In genomic region chr4:149736581-149736980, GRCm38 (mm10) we compare ENCODE assay signal across 10 mouse cellular contexts. TPM values are rescaled to one million over a fixed set of nuclear protein-coding genes. Genes with fewer than 3 reads are reported as not detected.
DNase-seq lines count a peak whose midpoint lies in the region; ATAC-seq and TF ChIP-seq lines count a peak whose summit lies in the region.
"Had no signal": no experiment of that assay in that cellular context is flagged by ENCODE, and none has a peak within 500 bp of the region (broad histone marks: within the 10 kb centered on the region; RNA-seq: fewer than 3 reads in every experiment).

No protein-coding gene starts in this region.

- peak overlapping the region; percentile 70; the same call in 1 of the 2 replicates for H3K9ac ChIP-seq in intestine, postnatal 0 days (ENCODE audit: low read depth, low read length)
- H3K9ac ChIP-seq in lung, embryonic 16.5 days (ENCODE audit: low read length): peak overlapping the region; percentile 89

- peak overlapping the region; percentile 69 for H3K4me3 ChIP-seq in intestine, postnatal 0 days (ENCODE audit: low read depth, low read length)
- peak overlapping the region; percentile 85 for H3K4me3 ChIP-seq in lung, embryonic 16.5 days (ENCODE audit: low read length)

- no peaks in the 10 kb centered on the region for H3K27me3 ChIP-seq in intestine, postnatal 0 days (replicated peaks; ENCODE audit: control insufficient read depth, insufficient read depth, low read length)
- H3K27me3 ChIP-seq in lung, embryonic 16.5 days (ENCODE audit: control insufficient read depth, insufficient read depth, low read depth, low read length): no peaks in the 10 kb centered on the region
- H3K27me3 ChIP-seq: Patski had no signal

- WGBS in intestine, postnatal 0 days: 36% methylated on average over 4 of the region's 4 CpGs
- 18% methylated on average over 4 of the region's 4 CpGs for WGBS in lung, embryonic 16.5 days

- intact Hi-C loops in left cerebral cortex, postnatal 4 days (cut with DNase I): no loop called here

- DNase-seq in left cerebral cortex, postnatal 4 days: peak; percentile 93
- no peak for DNase-seq in left cerebral cortex, adult 9 months (ENCODE audit: low spot score in 2 of 2)
- peak; percentile 93 for DNase-seq in cerebellum, adult 8-10 months
- peak; percentile 68 for DNase-seq in gonadal fat pad, adult 2 months (ENCODE audit: low read depth)
- peak; percentile 60 for DNase-seq in testis, postnatal 14 days (ENCODE audit: low spot score)
- no peak for DNase-seq in right cerebral cortex, postnatal 36 days (ENCODE audit: low spot score in 2 of 2)

- peak overlapping the region; percentile 88 for H3K4me2 ChIP-seq in intestine, postnatal 0 days (replicated peaks; ENCODE audit: low read depth)
- peak overlapping the region; percentile 97 for H3K4me2 ChIP-seq in lung, embryonic 16.5 days (ENCODE audit: low read depth, low read length)

- TF ChIP-seq CTCF in intestine, postnatal 0 days (IDR thresholded peaks at IDR 0.05; ENCODE audit: low read depth): no peak

- no peak overlapping the region for H3K27ac ChIP-seq in intestine, postnatal 0 days (ENCODE audit: low read depth, low read length)
- no peak overlapping the region for H3K27ac ChIP-seq in lung, embryonic 16.5 days (ENCODE audit: low read length)
- H3K27ac ChIP-seq: macrophage had no signal

- peaks cover 8% of the 10 kb centered on the region; the same call in 1 of the 2 replicates for H3K4me1 ChIP-seq in intestine, postnatal 0 days (replicated peaks; ENCODE audit: control insufficient read depth, insufficient read depth, low read length)
- H3K4me1 ChIP-seq in lung, embryonic 16.5 days (replicated peaks; ENCODE audit: control insufficient read depth, insufficient read depth, low read length): peaks cover 41% of the 10 kb centered on the region

- no peaks in the 10 kb centered on the region for H3K9me3 ChIP-seq in intestine, postnatal 0 days (ENCODE audit: control insufficient read depth)
- no peaks in the 10 kb centered on the region for H3K9me3 ChIP-seq in lung, embryonic 16.5 days (ENCODE audit: control insufficient read depth, low read length)

- ATAC-seq in intestine, postnatal 0 days: no peak
- ATAC-seq in lung, embryonic 16.5 days (ENCODE audit: low read depth): no peak
- ATAC-seq: Patski had no signal

- peaks cover 6% of the 10 kb centered on the region; the same call in 1 of the 2 replicates for H3K36me3 ChIP-seq in intestine, postnatal 0 days (ENCODE audit: control insufficient read depth, insufficient read depth)
- no peaks in the 10 kb centered on the region for H3K36me3 ChIP-seq in lung, embryonic 16.5 days (ENCODE audit: control insufficient read depth, insufficient read depth, low read length)

RNA-seq across cellular contexts. Expression of gene Tmem201, which starts 1.3 kb away (rescaled TPM):
- 10 to 100 TPM; 57.8 to 60.1 TPM for total RNA-seq in left cerebral cortex, postnatal 4 days (2021)
- polyA plus RNA-seq in gonadal fat pad, adult 2 months (2012; rRNA removed): 28.5 and 34.2 TPM in 2 replicates
- polyA plus RNA-seq in intestine, postnatal 0 days (2015; fragmentation: Nextera tagmentation; extraction: Ambion mirVana): 8.7 and 9.6 TPM in 2 replicates
- polyA plus RNA-seq in lung, embryonic 16.5 days (2015; fragmentation: Nextera tagmentation; extraction: Ambion mirVana): 22.1 and 26.0 TPM in 2 replicates

RNA-seq across cellular contexts. Expression of gene Pik3cd, which starts 34.2 kb away (rescaled TPM):
- total RNA-seq in left cerebral cortex, postnatal 4 days (2021): 10 to 100 TPM; 46.2 to 53.7 TPM
- 5.1 and 6.2 TPM in 2 replicates for polyA plus RNA-seq in gonadal fat pad, adult 2 months (2012; rRNA removed)
- polyA plus RNA-seq in intestine, postnatal 0 days (2015; fragmentation: Nextera tagmentation; extraction: Ambion mirVana): 2.5 TPM in 2 replicates
- polyA plus RNA-seq in lung, embryonic 16.5 days (2015; fragmentation: Nextera tagmentation; extraction: Ambion mirVana): 5.7 and 5.9 TPM in 2 replicates

RNA-seq across cellular contexts. Expression of gene Slc25a33, which starts 37.5 kb away (rescaled TPM):
- 10 to 100 TPM; 18.6 to 19.4 TPM for total RNA-seq in left cerebral cortex, postnatal 4 days (2021)
- 12.9 and 14.0 TPM in 2 replicates for polyA plus RNA-seq in gonadal fat pad, adult 2 months (2012; rRNA removed)
- polyA plus RNA-seq in intestine, postnatal 0 days (2015; fragmentation: Nextera tagmentation; extraction: Ambion mirVana): 8.3 and 8.4 TPM in 2 replicates
- polyA plus RNA-seq in lung, embryonic 16.5 days (2015; fragmentation: Nextera tagmentation; extraction: Ambion mirVana): 5.8 TPM in 2 replicates

Comparison
In these comparisons a context has a peak if more than half of its experiments do, and no peak if none do; other contexts are left out.
1. DNase-seq: peak in left cerebral cortex, postnatal 4 days (single experiment), cerebellum, adult 8-10 months (single experiment), gonadal fat pad, adult 2 months (single experiment) and testis, postnatal 14 days (single experiment); none in left cerebral cortex, adult 9 months (0 of 2) and right cerebral cortex, postnatal 36 days (0 of 2).